Mouse (Mus musculus): Measurements from ENCODE around the gene Osbpl2.
"Not testable (repeated sequence)": the region's sequence is repeated elsewhere in the genome, so short reads cannot be mapped to it uniquely, and the experiment has no call there.

Osbpl2 gene

GRCm38 (mm10) chr2:180133911-180134310, 14.8 kb downstream of the Osbpl2 start:
- in situ Hi-C loops (cut with MboI; ENCODE audit: low pct_unique_long_range_greater_than_20kb in 1 of 2, low sequenced_read_pairs in 2 of 2, unreplicated experiment in 1 of 2) = no loop called here

- in situ Hi-C loops (cut with MboI; ENCODE audit: low pct_unique_long_range_greater_than_20kb in 1 of 2, low sequenced_read_pairs in 2 of 2, unreplicated experiment in 1 of 2) = no loop called here
Measured at GRCm38 (mm10) chr2:180135414-180135813, 16.3 kb downstream of the Osbpl2 start.

DNA sequence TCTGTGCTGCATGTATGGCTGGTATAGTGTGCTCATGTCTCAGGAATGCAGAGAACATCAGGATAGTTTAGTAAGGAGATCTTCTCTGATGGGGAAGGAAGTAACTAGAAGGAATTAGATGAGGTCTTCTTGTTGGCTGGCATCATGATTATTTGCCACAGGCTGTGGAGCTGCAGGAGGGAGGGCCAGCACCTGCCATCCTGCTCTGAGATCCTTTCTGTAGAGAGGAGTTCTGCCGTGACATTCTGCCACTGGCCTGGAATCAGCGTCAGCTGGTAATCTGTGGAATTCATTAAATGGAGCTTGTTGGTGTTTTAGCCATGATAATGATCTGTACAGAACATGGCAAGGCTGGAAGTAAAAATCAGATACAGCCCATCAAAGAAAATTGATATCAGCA, 27.0 kb downstream of the Osbpl2 start:
- in situ Hi-C loops (cut with MboI; ENCODE audit: low pct_unique_long_range_greater_than_20kb in 1 of 2, low sequenced_read_pairs in 2 of 2, unreplicated experiment in 1 of 2) = no loop called here

DNA sequence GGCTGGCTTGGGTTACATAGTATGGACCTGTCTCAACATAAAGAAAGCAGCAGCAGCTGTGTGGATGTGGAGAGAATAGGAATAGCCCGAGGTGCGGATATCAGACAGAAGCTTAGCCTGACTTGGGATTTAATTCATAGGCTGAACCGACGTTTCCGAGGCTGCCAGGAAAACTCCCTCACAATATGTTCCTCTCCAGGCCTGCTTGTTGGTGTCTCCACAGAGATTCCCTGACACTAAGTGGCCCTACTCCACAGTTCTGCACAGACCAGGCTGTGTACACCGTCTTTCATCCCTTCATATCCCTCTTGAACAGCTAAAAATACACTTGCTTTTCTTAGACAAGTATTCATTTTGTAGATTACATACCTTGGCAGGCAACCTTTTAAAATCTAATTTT, 28.3 kb downstream of the Osbpl2 start:
- in situ Hi-C loops (cut with MboI; ENCODE audit: low pct_unique_long_range_greater_than_20kb in 1 of 2, low sequenced_read_pairs in 2 of 2, unreplicated experiment in 1 of 2) = no loop called here

- in situ Hi-C loops (cut with MboI; ENCODE audit: low pct_unique_long_range_greater_than_20kb in 1 of 2, low sequenced_read_pairs in 2 of 2, unreplicated experiment in 1 of 2) = no loop called here
Measured at GRCm38 (mm10) chr2:180148551-180148950, 29.4 kb downstream of the Osbpl2 start.

DNA sequence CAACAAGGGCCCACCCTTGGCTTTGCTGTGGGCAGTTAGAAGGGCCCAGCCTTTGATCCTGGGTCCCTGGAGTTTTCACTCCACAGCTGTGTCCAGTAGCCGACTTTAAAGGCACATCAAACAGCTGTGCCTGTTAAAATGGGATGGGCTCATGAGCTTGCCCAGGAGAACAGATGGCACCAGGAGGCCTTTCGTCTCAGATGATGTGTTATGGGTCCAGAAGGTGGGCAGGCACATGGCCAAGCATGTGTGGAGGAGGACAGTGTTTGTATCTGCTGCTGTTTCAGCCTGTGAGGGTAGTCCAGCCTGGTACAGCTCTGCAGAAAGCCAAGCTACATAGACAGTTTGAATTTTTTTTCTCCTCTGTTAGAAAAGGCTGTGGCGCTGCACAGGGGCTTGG, 35.7 kb downstream of the Osbpl2 start:
- in situ Hi-C loops (cut with MboI; ENCODE audit: low pct_unique_long_range_greater_than_20kb in 1 of 2, low sequenced_read_pairs in 2 of 2, unreplicated experiment in 1 of 2) = no loop called here

- in situ Hi-C loops (cut with MboI; ENCODE audit: low pct_unique_long_range_greater_than_20kb in 1 of 2, low sequenced_read_pairs in 2 of 2, unreplicated experiment in 1 of 2) = no loop called here
Measured at GRCm38 (mm10) chr2:180158627-180159026, 39.5 kb downstream of the Osbpl2 start.

- in situ Hi-C loops (cut with MboI; ENCODE audit: low pct_unique_long_range_greater_than_20kb in 1 of 2, low sequenced_read_pairs in 2 of 2, unreplicated experiment in 1 of 2) = no loop called here
Measured at GRCm38 (mm10) chr2:180165855-180166254, 46.7 kb downstream of the Osbpl2 start.

GRCm38 (mm10) chr2:180166869-180167268, 47.8 kb downstream of the Osbpl2 start:
- in situ Hi-C loops (cut with MboI; ENCODE audit: low pct_unique_long_range_greater_than_20kb in 1 of 2, low sequenced_read_pairs in 2 of 2, unreplicated experiment in 1 of 2) = no loop called here

- in situ Hi-C loops (cut with MboI; ENCODE audit: low pct_unique_long_range_greater_than_20kb in 1 of 2, low sequenced_read_pairs in 2 of 2, unreplicated experiment in 1 of 2) = no loop called here
Measured at GRCm38 (mm10) chr2:180170151-180170805, 51.2 kb downstream of the Osbpl2 start.

DNA sequence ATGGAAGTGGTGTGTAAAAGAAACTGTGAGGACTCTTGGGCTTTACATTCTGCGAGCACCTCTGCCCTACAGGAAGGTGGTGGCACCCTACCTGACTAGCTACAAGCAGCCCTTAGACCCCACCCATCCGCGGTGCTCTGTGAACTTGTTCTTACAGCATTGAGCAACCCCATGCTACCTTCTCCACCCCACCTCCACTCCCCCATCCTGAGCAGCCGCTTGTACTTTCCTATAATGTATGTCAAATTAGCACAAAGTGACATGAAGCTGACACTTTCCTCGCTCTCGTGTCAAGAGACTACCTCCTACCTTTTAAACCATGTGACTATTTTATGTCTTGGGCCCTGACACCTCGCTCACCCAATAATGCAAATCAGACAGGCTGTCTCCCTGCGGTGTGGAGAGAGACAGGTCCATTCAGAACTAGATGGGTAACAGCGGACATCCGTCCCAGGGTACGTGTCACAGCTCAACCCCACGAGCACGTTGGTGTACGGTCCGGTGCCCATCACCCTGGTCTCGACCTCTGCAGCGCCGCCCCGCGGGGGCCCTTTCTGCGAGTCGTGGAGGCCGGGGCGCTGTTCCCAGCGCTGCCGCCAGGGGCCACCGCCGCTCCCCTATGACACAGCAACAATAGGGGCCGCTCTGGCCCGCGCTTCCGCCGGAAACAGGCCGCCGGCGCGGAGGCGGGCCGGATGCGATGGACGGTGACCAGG, 51.9 kb downstream of the Osbpl2 start, which contains the start of gene Adrm1:
Gene Adrm1 (plus strand): TSS at position 680 of the 716 bp plus-strand sequence.
- in situ Hi-C loops (cut with MboI; ENCODE audit: low pct_unique_long_range_greater_than_20kb in 1 of 2, low sequenced_read_pairs in 2 of 2, unreplicated experiment in 1 of 2) = no loop called here

DNA sequence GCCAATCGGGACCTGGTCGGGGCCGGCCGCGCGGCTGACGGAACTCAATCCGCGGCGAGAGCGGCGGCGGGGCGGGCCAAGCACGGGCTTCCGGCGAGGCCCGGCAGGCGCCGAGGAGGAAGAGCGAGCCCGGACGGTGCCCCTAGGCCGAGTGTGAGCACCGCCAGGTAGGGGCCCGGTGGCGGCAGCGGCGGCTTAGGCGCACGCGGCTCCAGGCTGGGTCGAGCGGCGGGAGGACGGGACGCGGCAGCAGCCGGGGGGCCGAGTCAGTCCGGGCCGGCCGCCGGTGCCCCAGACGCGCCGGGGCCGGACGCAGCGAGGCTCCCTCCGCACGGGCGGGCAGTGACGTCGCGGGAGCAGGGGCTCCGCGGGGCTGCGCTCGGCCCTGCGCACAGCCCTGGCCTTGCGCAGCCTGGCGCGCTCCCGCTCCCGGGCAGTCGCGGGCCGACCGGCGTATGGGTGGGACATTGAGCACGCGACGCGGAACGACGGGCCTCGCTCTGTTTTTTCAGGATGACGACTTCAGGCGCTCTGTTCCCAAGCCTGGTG, 52.5 kb downstream of the Osbpl2 start:
- in situ Hi-C loops (cut with MboI; ENCODE audit: low pct_unique_long_range_greater_than_20kb in 1 of 2, low sequenced_read_pairs in 2 of 2, unreplicated experiment in 1 of 2) = no loop called here

DNA sequence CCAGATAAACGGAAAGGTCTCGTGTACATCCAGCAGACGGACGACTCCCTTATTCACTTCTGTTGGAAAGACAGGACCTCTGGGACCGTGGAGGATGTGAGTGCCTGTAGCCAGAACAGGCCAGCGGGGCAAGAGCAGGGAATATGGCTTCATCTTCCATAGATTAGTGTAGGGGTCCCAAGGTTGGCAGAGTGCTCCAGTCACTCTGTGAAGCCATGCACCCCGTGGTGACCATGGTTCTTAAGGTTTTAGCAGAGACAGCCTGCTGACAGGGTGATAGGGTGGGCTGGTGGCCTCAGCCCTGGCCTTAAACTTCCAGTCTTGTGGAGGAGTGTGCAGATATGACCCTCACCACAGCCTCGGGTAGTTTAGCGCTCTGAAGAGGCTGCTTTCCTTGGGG, 53.0 kb downstream of the Osbpl2 start:
- in situ Hi-C loops (cut with MboI; ENCODE audit: low pct_unique_long_range_greater_than_20kb in 1 of 2, low sequenced_read_pairs in 2 of 2, unreplicated experiment in 1 of 2) = no loop called here

GRCm38 (mm10) chr2:180173163-180173562, 54.1 kb downstream of the Osbpl2 start:
- in situ Hi-C loops (cut with MboI; ENCODE audit: low pct_unique_long_range_greater_than_20kb in 1 of 2, low sequenced_read_pairs in 2 of 2, unreplicated experiment in 1 of 2) = no loop called here

DNA sequence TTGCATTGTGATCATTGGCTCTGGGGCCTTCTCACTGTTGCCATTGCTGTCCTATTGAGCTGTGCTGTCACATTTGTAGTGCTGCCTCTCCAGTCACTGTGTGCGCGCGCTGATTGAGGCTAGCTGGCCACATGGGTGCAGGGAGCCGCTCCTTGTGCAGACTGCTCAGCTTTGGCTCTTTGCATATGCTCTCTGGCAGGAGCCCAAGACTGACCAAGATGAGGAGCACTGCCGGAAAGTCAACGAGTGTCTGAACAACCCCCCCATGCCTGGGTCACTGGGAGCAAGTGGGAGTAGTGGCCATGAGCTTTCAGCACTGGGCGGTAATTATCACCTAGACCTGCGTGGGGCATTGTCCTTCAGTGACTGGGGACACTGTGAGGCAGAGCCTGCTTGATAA, 54.6 kb downstream of the Osbpl2 start:
- in situ Hi-C loops (cut with MboI; ENCODE audit: low pct_unique_long_range_greater_than_20kb in 1 of 2, low sequenced_read_pairs in 2 of 2, unreplicated experiment in 1 of 2) = not testable (repeated sequence)

DNA sequence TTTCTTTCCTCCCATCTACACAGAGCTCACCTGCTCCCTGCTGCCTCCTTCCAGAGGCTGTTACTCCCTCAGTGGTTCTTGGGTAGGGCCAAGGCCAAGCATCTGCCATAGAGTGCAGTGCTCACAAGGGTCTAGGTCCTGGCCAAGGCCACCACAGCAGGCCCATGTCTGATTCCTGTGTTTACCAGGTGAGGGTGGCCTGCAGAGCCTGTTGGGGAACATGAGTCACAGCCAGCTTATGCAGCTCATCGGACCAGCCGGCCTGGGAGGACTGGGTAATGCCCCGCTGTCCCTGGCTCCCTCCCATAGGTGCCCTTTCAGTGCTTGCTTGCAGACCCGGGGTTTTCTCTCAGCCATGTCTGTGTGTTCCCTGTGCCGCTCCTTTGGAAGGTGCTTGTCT, 55.0 kb downstream of the Osbpl2 start:
- in situ Hi-C loops (cut with MboI; ENCODE audit: low pct_unique_long_range_greater_than_20kb in 1 of 2, low sequenced_read_pairs in 2 of 2, unreplicated experiment in 1 of 2) = no loop called here

DNA sequence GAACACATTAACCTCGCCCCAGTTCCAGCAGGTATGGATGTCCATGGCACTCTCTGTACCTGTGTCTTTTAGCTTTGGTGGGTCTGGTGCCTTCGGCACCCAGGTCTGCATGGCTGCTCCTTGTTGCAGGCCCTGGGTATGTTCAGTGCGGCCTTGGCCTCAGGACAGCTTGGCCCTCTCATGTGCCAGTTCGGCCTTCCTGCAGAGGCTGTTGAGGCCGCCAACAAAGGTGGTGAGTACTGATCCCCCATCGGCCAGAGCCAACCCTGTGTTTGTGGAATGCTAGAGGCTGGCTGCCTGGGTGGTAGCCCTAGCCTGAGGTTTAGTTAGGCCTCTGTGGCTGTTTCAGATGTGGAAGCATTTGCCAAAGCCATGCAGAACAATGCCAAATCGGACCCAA, 56.6 kb downstream of the Osbpl2 start:
- in situ Hi-C loops (cut with MboI; ENCODE audit: low pct_unique_long_range_greater_than_20kb in 1 of 2, low sequenced_read_pairs in 2 of 2, unreplicated experiment in 1 of 2) = no loop called here

- in situ Hi-C loops (cut with MboI; ENCODE audit: low pct_unique_long_range_greater_than_20kb in 1 of 2, low sequenced_read_pairs in 2 of 2, unreplicated experiment in 1 of 2) = loop anchor here in 1 of 2 experiments (5.0 kb wide), 1 partner anchor 71 kb away; no protein-coding TSS in a partner anchor
Measured at GRCm38 (mm10) chr2:180181542-180181941, 62.4 kb downstream of the Osbpl2 start.

GRCm38 (mm10) chr2:180184011-180184751, 65.1 kb downstream of the Osbpl2 start:
- in situ Hi-C loops (cut with MboI; ENCODE audit: low pct_unique_long_range_greater_than_20kb in 1 of 2, low sequenced_read_pairs in 2 of 2, unreplicated experiment in 1 of 2) = loop anchor here in 1 of 2 experiments (5.0 kb wide), 1 partner anchor 68 kb away; no protein-coding TSS in a partner anchor
